Mouse (Mus musculus) common myeloid progenitor, adult 5-6 weeks (primary cell): ENCODE results near the gene Asb5. TPM values are rescaled to one million over a fixed set of nuclear protein-coding genes. Genes with fewer than 3 reads are reported as not detected.

ENCODE experiments used
- ATAC-seq: replicated peaks from 2 replicates; pipeline ENCODE4 v1.8.0; 2016; ENCODE audit warnings: low read depth, mild to moderate bottlenecking, moderate TSS enrichment, inconsistent platforms; ENCODE audit not compliant: poor library complexity, severe bottlenecking
- total RNA-seq: library from RNA; stranded (forward); fragments of 200-1000, 187-1606 nt; gene quantifications from 2 replicates; pipeline ENCODE4 v1.2.3, GENCODE M21; 2017

Asb5 gene
- total RNA-seq: not detected in 2 replicates

DNA sequence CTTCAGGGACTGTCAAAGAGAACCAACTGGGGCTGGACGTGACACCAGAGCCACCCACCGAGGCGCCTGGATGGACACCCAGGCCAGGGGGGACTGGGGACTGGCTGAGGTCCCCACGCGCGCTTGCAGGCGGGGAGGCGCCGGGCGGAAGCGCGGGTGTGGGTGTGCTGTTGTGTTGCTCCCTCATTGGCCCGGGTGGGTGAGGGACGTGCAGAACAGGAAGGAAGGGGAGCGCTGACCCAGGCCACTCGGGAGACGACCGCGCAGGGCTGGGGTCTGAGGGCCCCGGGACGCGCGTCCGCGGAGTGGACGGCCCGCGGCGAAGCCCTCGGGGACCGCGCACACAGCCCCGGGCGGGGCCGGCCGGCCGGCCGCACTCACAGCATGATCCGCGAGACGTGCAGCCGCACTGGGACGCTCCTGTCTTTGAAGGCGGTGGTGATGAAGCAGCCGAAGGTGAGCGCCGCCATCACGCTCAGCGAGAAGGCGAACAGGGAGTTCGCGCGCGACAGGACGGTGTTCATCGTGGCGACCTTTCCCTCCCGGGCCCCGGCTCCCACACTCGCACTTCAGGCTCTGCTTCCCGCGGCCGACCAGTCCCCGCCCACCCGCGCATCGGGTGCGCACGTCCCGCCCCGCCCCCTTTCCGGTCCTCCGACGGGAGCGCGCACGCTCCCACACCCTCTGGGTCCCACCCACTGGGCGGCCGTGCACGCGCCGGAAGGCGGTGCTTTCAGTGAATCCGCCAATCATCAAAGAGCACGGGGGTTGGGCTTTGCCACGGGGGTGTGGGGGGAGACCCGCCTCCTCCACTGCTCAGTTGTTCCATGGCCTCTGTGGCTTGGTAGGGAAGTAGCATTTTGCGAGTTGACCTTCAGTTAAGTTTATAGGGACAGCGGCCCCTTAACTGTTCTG, at the start of gene Asb5, which contains the start of gene Spcs3:
TSS of gene Asb5 (plus strand) at position 199 of the 915 bp plus-strand sequence.
TSS of gene Spcs3 (minus strand) at position 617 of the 915 bp plus-strand sequence.
- ATAC-seq: peak; percentile 90

- ATAC-seq: peak; percentile 24
Measured at GRCm38 (mm10) chr8:54486555-54487273, 42.7 kb upstream of the Asb5 start.

DNA sequence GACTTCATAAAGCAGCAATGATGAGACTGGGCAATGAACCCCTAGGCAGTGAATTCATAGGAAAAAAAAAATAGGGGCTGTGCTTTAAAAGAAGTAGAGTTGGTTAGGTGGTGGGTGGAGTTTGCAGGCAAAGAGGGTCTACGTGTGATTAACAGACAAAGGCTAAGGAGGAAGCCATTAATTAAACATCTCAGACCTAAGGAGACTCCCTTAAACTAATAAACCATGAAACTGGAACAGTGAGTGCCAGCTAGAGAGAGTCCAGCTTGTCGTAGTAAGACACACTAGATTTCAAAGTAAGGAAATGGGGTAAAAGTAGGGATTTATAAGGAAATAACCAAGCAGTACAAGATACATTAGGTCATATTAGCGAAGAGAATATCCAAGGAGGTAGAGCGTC, 40.9 kb upstream of the Asb5 start:
- ATAC-seq: no peak

DNA sequence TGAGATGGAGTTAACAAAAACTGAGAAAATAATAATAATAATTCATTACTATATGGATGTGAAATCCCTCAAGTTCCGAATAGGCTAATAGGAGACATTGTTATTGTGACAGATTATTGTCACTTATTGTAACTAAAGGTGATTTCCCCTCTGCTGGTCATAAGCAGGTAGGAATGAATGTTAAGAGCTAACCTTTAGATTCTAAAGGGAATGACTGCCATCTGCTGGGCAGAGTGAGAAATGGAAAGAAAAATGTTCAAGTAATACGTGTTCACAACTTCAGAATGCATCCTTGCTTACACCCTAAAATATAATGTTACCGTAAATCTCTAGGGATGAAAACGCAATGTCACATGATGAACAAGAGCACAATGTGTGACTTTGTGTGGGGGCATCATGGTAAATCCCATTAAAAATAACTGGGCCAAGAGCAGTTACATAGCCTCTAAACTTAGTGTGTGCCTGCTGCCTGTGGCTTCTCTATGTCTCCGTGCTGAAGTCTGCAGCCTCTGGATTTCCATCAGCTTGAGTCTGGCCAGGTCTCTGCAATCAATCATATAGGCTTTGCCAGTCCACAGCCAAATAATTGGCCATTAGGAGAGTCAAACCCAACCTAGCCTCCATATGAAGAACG, 38.2 kb upstream of the Asb5 start:
- ATAC-seq: peak; percentile 76

DNA sequence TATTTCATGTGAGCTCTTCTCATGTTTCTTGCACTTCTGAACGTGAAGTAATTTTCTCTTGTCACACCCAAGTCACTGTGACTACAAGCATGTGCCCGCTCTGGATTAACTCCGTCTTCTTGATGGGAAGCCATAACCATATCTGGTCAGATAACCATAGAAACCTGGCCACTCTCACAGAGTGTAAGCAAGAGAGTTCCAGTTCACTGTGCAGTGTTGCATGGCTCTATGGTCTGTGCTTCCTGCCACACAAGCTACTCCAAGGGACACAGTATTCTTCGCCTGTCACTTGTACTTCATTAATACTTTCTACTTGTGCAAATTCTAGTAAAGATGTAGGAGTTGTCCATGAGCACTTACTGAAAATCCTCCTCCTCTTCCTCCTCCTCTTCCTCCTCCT, 37.4 kb upstream of the Asb5 start:
- ATAC-seq: no peak

DNA sequence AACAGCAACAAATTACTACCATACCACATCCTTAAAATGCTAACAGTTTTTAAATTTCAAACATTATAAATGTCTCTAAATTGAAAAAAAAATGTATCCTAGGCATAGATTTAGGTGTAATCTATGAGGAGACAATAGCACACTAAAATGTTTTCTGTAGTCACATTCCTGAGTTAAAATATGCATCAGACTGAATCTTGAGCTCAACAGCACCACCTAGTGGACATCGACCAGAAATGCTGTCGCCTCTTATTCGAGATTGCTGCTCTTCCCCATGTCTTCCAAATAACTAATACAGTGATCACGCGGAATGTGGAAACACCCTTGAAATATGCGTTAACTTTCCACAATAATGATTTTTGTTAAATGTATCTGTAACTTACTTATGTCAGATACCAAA, 36.3 kb upstream of the Asb5 start:
- ATAC-seq: peak; percentile 80

- no peak for ATAC-seq
Measured at GRCm38 (mm10) chr8:54493915-54494314, 35.5 kb upstream of the Asb5 start.

- ATAC-seq: no peak
Measured at GRCm38 (mm10) chr8:54503104-54503503, 26.3 kb upstream of the Asb5 start.

- ATAC-seq: no peak
Measured at GRCm38 (mm10) chr8:54505060-54505459, 24.3 kb upstream of the Asb5 start.

DNA sequence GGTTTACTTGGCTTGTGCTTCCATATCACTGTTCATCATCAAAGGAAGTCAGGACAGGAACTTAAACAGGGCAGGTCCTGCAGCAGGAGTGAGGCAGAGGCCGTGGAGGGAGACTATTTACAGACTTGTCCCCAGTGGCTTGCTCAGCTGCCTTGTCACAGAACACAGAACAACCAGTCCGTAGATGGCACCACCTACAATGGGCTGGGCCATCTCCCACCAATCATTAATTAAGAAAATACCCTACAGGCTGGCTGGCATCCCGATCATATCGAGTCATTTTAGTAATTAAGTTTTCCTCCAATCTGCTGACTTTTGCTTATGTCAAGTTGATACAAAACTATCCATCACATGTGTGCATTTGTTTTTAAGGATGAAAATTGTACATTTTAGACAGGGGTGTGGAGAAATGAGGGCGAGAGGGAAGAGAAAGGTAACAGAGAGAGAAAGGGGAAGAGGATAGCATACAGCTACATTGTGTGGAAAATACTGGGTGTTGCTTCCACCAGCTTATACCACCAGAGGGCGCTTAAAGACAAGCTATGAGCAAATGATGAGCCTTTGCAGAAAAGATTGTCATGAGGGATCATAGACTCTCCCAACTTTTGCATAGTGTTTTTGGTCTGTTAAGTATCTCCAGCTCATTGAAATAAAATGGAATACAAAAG, 21.8 kb upstream of the Asb5 start:
- peak; percentile 71 for ATAC-seq

DNA sequence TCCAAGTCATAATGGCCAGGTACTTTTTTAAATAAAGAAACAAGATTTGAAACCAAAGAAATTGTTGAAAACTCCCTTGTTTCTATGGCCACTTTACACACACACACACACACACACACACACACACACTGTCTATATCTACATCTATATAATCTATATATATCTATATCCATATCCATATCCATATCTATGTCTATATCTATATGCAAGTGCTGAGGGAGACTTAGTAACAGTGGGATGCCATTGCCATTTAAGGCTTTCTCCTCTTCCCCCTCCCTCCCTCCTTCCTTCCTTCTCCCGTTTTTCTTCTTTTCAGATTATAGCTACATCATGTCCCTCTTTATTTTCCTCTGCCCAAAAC, 21.3 kb upstream of the Asb5 start:
- no peak for ATAC-seq

GRCm38 (mm10) chr8:54508814-54509213, 20.6 kb upstream of the Asb5 start:
- no peak for ATAC-seq

- peak; percentile 55 for ATAC-seq
Measured at GRCm38 (mm10) chr8:54509221-54509721, 20.1 kb upstream of the Asb5 start.

GRCm38 (mm10) chr8:54511791-54512190, 17.6 kb upstream of the Asb5 start:
- peak; percentile 70 for ATAC-seq

GRCm38 (mm10) chr8:54512200-54512599, 17.2 kb upstream of the Asb5 start:
- 0 out of 2 replicates have a peak, but pooled peaks have one; percentile 0 for ATAC-seq

GRCm38 (mm10) chr8:54518756-54519460, 10.5 kb upstream of the Asb5 start:
- no peak for ATAC-seq

- no peak for ATAC-seq
Measured at GRCm38 (mm10) chr8:54520516-54520915, 8.9 kb upstream of the Asb5 start.

GRCm38 (mm10) chr8:54525606-54526005, 3.8 kb upstream of the Asb5 start:
- ATAC-seq: peak; percentile 22; the same call in 1 of the 2 replicates

- no peak for ATAC-seq
Measured at GRCm38 (mm10) chr8:54526700-54527099, 2.7 kb upstream of the Asb5 start.
